Mouse (Mus musculus) stomach, postnatal 0 days (tissue): Measurements from ENCODE around the gene Slc34a3. TPM values are rescaled to one million over a fixed set of nuclear protein-coding genes. Genes with fewer than 3 reads are reported as not detected.
"Not testable (repeated sequence)": the region's sequence is repeated elsewhere in the genome, so short reads cannot be mapped to it uniquely, and the experiment has no call there.

Source experiments
- ATAC-seq: fragments of 200-750 bp; cut with Nextera tagmentation; 2 replicates; pipeline ENCODE4 v1.8.0; 2017; ENCODE audit not compliant: low FRiP score, low TSS enrichment
- DNase-seq: peaks from one replicate; pipeline ENCODE4 v3.0.0-alpha.2; 2016; ENCODE audit warnings: low spot score
- H3K27ac ChIP-seq: fragments of 300-500 bp; sonication (generic); replicated peaks from 2 replicates; pipeline ENCODE4 v1.5.1; 2014; ENCODE audit warnings: mild to moderate bottlenecking, control low read depth
- H3K27me3 ChIP-seq: fragments of 300-500 bp; sonication (generic); 2 replicates; pipeline ENCODE4 v1.6.1; 2014; ENCODE audit warnings: low read length; ENCODE audit not compliant: control insufficient read depth, insufficient read depth
- H3K36me3 ChIP-seq: fragments of 300-500 bp; sonication (generic); 2 replicates; pipeline ENCODE4 v1.6.1; 2014; ENCODE audit warnings: low read length, mixed read lengths; ENCODE audit not compliant: control insufficient read depth, insufficient read depth
- H3K4me1 ChIP-seq: fragments of 300-500 bp; sonication (generic); replicated peaks from 2 replicates; pipeline ENCODE4 v1.6.1; 2014; ENCODE audit warnings: antibody characterized with exemption; ENCODE audit not compliant: control insufficient read depth, insufficient read depth
- H3K4me2 ChIP-seq: fragments of 300-500 bp; sonication (generic); replicated peaks from 2 replicates; pipeline ENCODE4 v1.6.1; 2014; ENCODE audit warnings: low read depth, mild to moderate bottlenecking, control low read depth, moderate library complexity
- H3K4me3 ChIP-seq: fragments of 300-500 bp; sonication (generic); 2 replicates; pipeline ENCODE4 v1.5.1; 2014; ENCODE audit warnings: low read depth, low read length, control low read depth
- H3K9ac ChIP-seq: fragments of 300-500 bp; sonication (generic); 2 replicates; pipeline ENCODE4 v1.6.1; 2014; ENCODE audit warnings: mild to moderate bottlenecking, low read length, control low read depth, mixed read lengths
- H3K9me3 ChIP-seq: fragments of 300-500 bp; sonication (generic); 2 replicates; pipeline ENCODE4 v1.6.1; 2016; ENCODE audit warnings: low read length; ENCODE audit not compliant: control insufficient read depth
- CTCF ChIP-seq: IDR thresholded peaks from 2 replicates; pipeline ENCODE4 v1.5.1; 2016; ENCODE audit warnings: antibody characterized with exemption, low read depth, mild to moderate bottlenecking, moderate library complexity
- EP300 ChIP-seq: optimal IDR thresholded peaks from 2 replicates; pipeline ENCODE3; 2016; ENCODE audit warnings: antibody characterized with exemption
- WGBS: fragments of 180-500 bp; shearing (Covaris S2); extraction: QIAGEN DNeasy Blood & Tissue Kit; methylation state at CpG from one replicate; pipeline ENCODE4 v1.1.7; 2014; 5-methylcytosine and 5-hydroxymethylcytosine counted together
- polyA plus RNA-seq: library from polyadenylated mRNA; unstranded; fragments of >200 nt; fragmentation: Nextera tagmentation; extraction: Ambion mirVana; gene quantifications from 2 replicates; pipeline ENCODE4 v1.2.1, GENCODE M21; 2015

The Slc34a3 gene
- polyA plus RNA-seq, 1 experiment from 2014 or later: 0.10 TPM

- ATAC-seq, H3K4me1 ChIP-seq, H3K27me3 ChIP-seq, H3K9me3 ChIP-seq, H3K36me3 ChIP-seq: not testable (repeated sequence)
- H3K4me3 ChIP-seq: peak overlapping the region; percentile 99
- peak overlapping the region; percentile 93; the same call in 1 of the 2 replicates for H3K9ac ChIP-seq
- H3K4me2 ChIP-seq: peak overlapping the region; percentile 89
- TF ChIP-seq CTCF: peak; percentile 70
- H3K27ac ChIP-seq: peak overlapping the region; percentile 92; the same call in 1 of the 2 replicates
- WGBS: 50% methylated on average over 11 of the region's 12 CpGs
- DNase-seq: peak; percentile 76
Observed at GRCm38 (mm10) chr2:25256443-25257109, 22.4 kb upstream of the Slc34a3 start.

- peak within 1 kb of the TSS; percentile 89 for H3K4me2 ChIP-seq
- peak within 1 kb of the TSS; percentile 93 for H3K9ac ChIP-seq
- peak; percentile 96 for DNase-seq
- ATAC-seq: peak; percentile 90
- TF ChIP-seq CTCF (no peak), EP300 (peak; percentile 37)
- H3K4me3 ChIP-seq: peak within 1 kb of the TSS; percentile 99
- no peaks in the 10 kb centered on the region for H3K27me3 ChIP-seq
- peaks cover 6% of the 10 kb centered on the region; the same call in 1 of the 2 replicates for H3K36me3 ChIP-seq
- H3K4me1 ChIP-seq: no peaks in the 10 kb centered on the region
- peak within 1 kb of the TSS; percentile 92 for H3K27ac ChIP-seq
- no peaks in the 10 kb centered on the region for H3K9me3 ChIP-seq
- under 1% methylated on average over 38 of the region's 39 CpGs for WGBS
Observed at GRCm38 (mm10) chr2:25255284-25255779, 21.2 kb upstream of the Slc34a3 start, which contains the start of gene Tmem203. Tmem203 (plus strand) TSS chr2:25255439.

- H3K4me2 ChIP-seq: no peak overlapping the region
- peaks cover 18% of the 10 kb centered on the region for H3K36me3 ChIP-seq
- H3K4me1 ChIP-seq: no peaks in the 10 kb centered on the region
- peak; percentile 50 for DNase-seq
- TF ChIP-seq CTCF (peak; percentile 72), EP300 (no peak)
- H3K4me3 ChIP-seq: no peak overlapping the region
- no peak overlapping the region for H3K27ac ChIP-seq
- H3K27me3 ChIP-seq: no peaks in the 10 kb centered on the region
- H3K9me3 ChIP-seq: no peaks in the 10 kb centered on the region
- no peak overlapping the region for H3K9ac ChIP-seq
- ATAC-seq: peak; percentile 11; the same call in 1 of the 2 replicates
- 85% methylated on average over 1 of the region's 1 CpGs for WGBS
Observed at GRCm38 (mm10) chr2:25252331-25252730, 18.2 kb upstream of the Slc34a3 start.

GRCm38 (mm10) chr2:25246183-25247072 is 12.3 kb upstream of the Slc34a3 start, which contains the start of gene AL732309.1:
AL732309.1 (minus strand) TSS chr2:25246863.
- 65% methylated on average over 10 of the region's 10 CpGs for WGBS
- Histone ChIP-seq H3K27me3 (no peaks in the 10 kb centered on the region), H3K9ac (peak within 1 kb of the TSS; percentile 24), H3K4me2 (peak within 1 kb of the TSS; percentile 35), H3K9me3 (no peaks in the 10 kb centered on the region), H3K36me3 (peaks cover 17% of the 10 kb centered on the region), H3K27ac (peak within 1 kb of the TSS; percentile 87), H3K4me1 (peaks cover 4% of the 10 kb centered on the region), H3K4me3 (0 out of 2 replicates have a peak within 1 kb of the TSS, but pooled peaks have one; percentile 8)
- peak; percentile 78 for ATAC-seq
- TF ChIP-seq EP300 (peak; percentile 63), CTCF (no peak)
- peak; percentile 82 for DNase-seq

GRCm38 (mm10) chr2:25244144-25244543 is 10.0 kb upstream of the Slc34a3 start:
- Histone ChIP-seq H3K9ac (no peak overlapping the region), H3K4me2 (no peak overlapping the region), H3K4me1 (peaks cover 7% of the 10 kb centered on the region), H3K9me3 (no peaks in the 10 kb centered on the region), H3K27ac (no peak overlapping the region), H3K4me3 (no peak overlapping the region), H3K27me3 (no peaks in the 10 kb centered on the region), H3K36me3 (peaks cover 8% of the 10 kb centered on the region; the same call in 1 of the 2 replicates)
- ATAC-seq: no peak
- TF ChIP-seq CTCF: no peak
- TF ChIP-seq EP300: no peak
- 86% methylated on average over 4 of the region's 4 CpGs for WGBS
- no peak for DNase-seq
